Mouse (Mus musculus) cortical plate, adult 2 months (tissue): ENCODE results near the gene Ddt.

Experiments
- CTCF ChIP-seq: fragments of 200-500 bp; IDR thresholded peaks from 2 replicates; pipeline ENCODE4 v1.5.1; 2011; ENCODE audit warnings: mild to moderate bottlenecking, control low read depth, low read length; ENCODE audit not compliant: insufficient read depth; ENCODE audit errors: extremely low read depth
- POLR2A ChIP-seq: fragments of 200-500 bp; IDR thresholded peaks from 2 replicates; pipeline ENCODE4 v1.6.1; 2011; ENCODE audit warnings: mild to moderate bottlenecking, low read length, control low read depth; ENCODE audit not compliant: insufficient read depth; ENCODE audit errors: extremely low read depth

- no peak for TF ChIP-seq CTCF
- TF ChIP-seq POLR2A, result no peak
Measured at GRCm38 (mm10) chr10:75774102-75774501, 888 bp upstream of the Ddt start.
